Mouse (Mus musculus): ENCODE data around the gene Pdrg1. TPM values are rescaled to one million over a fixed set of nuclear protein-coding genes. Genes with fewer than 3 reads are reported as not detected.

Gene Pdrg1
- polyA plus RNA-seq, 1 experiment from 2014 or later, result 101 TPM

DNA sequence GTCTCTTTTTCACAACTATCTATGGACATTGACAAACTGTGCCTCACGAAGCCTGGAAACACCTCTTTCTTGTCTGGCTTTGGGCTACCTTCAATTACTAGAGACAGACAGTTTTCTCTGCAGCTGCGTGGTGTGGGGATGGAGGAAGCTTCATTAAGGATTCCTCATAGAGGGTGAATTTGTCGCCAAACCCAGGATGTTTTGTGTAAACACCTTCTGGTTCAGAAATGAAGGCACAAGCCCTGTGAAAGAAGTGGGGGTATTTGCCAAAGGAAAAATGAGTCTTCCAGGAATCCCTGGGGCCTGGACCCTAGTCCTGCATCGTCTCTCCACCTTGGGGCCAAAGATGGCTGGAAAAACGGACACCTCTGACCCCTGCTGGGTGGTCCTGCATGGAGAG is 1.6 kb upstream of the Pdrg1 start:
- WGBS, result 39% methylated on average over 5 of the region's 5 CpGs

GRCm38 (mm10) chr2:153015804-153016203 is 577 bp upstream of the Pdrg1 start:
- Histone ChIP-seq H3K4me2 (ENCODE audit: low read depth, low read length) (peak overlapping the region; percentile 31), H3K4me3 (ENCODE audit: low read length) (no peak overlapping the region; the same call in 1 of the 2 replicates), H3K27me3 (ENCODE audit: control insufficient read depth, insufficient read depth, low read depth, low read length) (no peaks in the 10 kb centered on the region), H3K9ac (ENCODE audit: low read length) (no peak overlapping the region), H3K4me1 (replicated peaks; ENCODE audit: control insufficient read depth, insufficient read depth, low read length) (peaks cover 8% of the 10 kb centered on the region), H3K9me3 (ENCODE audit: control insufficient read depth, low read length) (no peaks in the 10 kb centered on the region), H3K27ac (ENCODE audit: low read length) (no peak overlapping the region), H3K36me3 (ENCODE audit: control insufficient read depth, insufficient read depth, low read length) (no peaks in the 10 kb centered on the region)
- no peak for ATAC-seq (ENCODE audit: low read depth)
- WGBS, result 38% methylated on average over 8 of the region's 8 CpGs

More for the DNA sequence above, 1.6 kb upstream of the Pdrg1 start:
- H3K27me3 ChIP-seq (ENCODE audit: control insufficient read depth, insufficient read depth, low read depth, low read length), result no peaks in the 10 kb centered on the region
- H3K4me1 ChIP-seq (replicated peaks; ENCODE audit: control insufficient read depth, insufficient read depth, low read length), result peaks cover 8% of the 10 kb centered on the region
- no peak overlapping the region for H3K9ac ChIP-seq (ENCODE audit: low read length)
- no peak for ATAC-seq (ENCODE audit: low read depth)
- H3K4me2 ChIP-seq (ENCODE audit: low read depth, low read length), result no peak overlapping the region
- H3K9me3 ChIP-seq (ENCODE audit: control insufficient read depth, low read length), result no peaks in the 10 kb centered on the region
- H3K4me3 ChIP-seq (ENCODE audit: low read length), result no peak overlapping the region
- H3K27ac ChIP-seq (ENCODE audit: low read length), result no peak overlapping the region
- no peaks in the 10 kb centered on the region for H3K36me3 ChIP-seq (ENCODE audit: control insufficient read depth, insufficient read depth, low read length)

- Histone ChIP-seq H3K4me1 (replicated peaks; ENCODE audit: control insufficient read depth, insufficient read depth, low read length) (peaks cover 8% of the 10 kb centered on the region), H3K9ac (ENCODE audit: low read length) (no peak overlapping the region; the same call in 1 of the 2 replicates), H3K36me3 (ENCODE audit: control insufficient read depth, insufficient read depth, low read length) (peaks cover 12% of the 10 kb centered on the region; the same call in 1 of the 2 replicates), H3K4me2 (ENCODE audit: low read depth, low read length) (peak overlapping the region; percentile 86), H3K27me3 (ENCODE audit: control insufficient read depth, insufficient read depth, low read depth, low read length) (no peaks in the 10 kb centered on the region), H3K27ac (ENCODE audit: low read length) (no peak overlapping the region), H3K9me3 (ENCODE audit: control insufficient read depth, low read length) (no peaks in the 10 kb centered on the region), H3K4me3 (ENCODE audit: low read length) (peak overlapping the region; percentile 84)
- ATAC-seq (ENCODE audit: low read depth), result no peak
- WGBS, result 87% methylated on average over 11 of the region's 11 CpGs
Observed at GRCm38 (mm10) chr2:153013724-153014515, 1.3 kb downstream of the Pdrg1 start.

- H3K4me2 ChIP-seq (ENCODE audit: low read depth, low read length), result no peak overlapping the region
- no peak overlapping the region for H3K9ac ChIP-seq (ENCODE audit: low read length)
- no peak overlapping the region for H3K27ac ChIP-seq (ENCODE audit: low read length)
- peaks cover 5% of the 10 kb centered on the region for H3K4me1 ChIP-seq (replicated peaks; ENCODE audit: control insufficient read depth, insufficient read depth, low read length)
- H3K36me3 ChIP-seq (ENCODE audit: control insufficient read depth, insufficient read depth, low read length), result peaks cover 23% of the 10 kb centered on the region
- no peak for ATAC-seq (ENCODE audit: low read depth)
- H3K27me3 ChIP-seq (ENCODE audit: control insufficient read depth, insufficient read depth, low read depth, low read length), result no peaks in the 10 kb centered on the region
- WGBS, result 85% methylated on average over 12 of the region's 12 CpGs
- no peaks in the 10 kb centered on the region for H3K9me3 ChIP-seq (ENCODE audit: control insufficient read depth, low read length)
- no peak overlapping the region for H3K4me3 ChIP-seq (ENCODE audit: low read length)
Observed at GRCm38 (mm10) chr2:153009192-153009973, 5.8 kb downstream of the Pdrg1 start.

DNA sequence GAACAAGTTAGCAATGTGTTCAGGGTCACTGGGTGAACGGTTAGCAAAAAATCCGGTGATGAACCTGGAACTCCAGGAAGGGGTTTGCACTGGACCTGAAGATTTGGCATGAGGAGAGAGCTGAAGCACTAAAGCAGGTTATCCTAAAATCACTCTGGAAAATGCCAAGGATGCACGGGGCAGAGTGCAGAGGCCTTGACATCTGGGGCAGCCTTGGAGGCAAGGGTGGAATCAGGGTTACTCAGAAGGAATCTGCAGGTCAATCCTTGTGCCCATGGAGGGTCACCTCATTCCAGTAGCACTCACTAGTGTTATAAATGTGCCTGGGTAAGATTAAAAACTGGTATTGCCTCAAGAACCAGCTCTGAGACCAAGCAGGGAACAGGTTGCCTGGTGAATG is 9.2 kb downstream of the Pdrg1 start:
- no peak overlapping the region for H3K4me3 ChIP-seq (ENCODE audit: low read length)
- H3K4me1 ChIP-seq (replicated peaks; ENCODE audit: control insufficient read depth, insufficient read depth, low read length), result no peaks in the 10 kb centered on the region
- 82% methylated on average over 3 of the region's 3 CpGs for WGBS
- no peak for ATAC-seq (ENCODE audit: low read depth)
- peaks cover 23% of the 10 kb centered on the region for H3K36me3 ChIP-seq (ENCODE audit: control insufficient read depth, insufficient read depth, low read length)
- H3K9me3 ChIP-seq (ENCODE audit: control insufficient read depth, low read length), result no peaks in the 10 kb centered on the region
- H3K27ac ChIP-seq (ENCODE audit: low read length), result no peak overlapping the region
- H3K9ac ChIP-seq (ENCODE audit: low read length), result no peak overlapping the region
- no peaks in the 10 kb centered on the region for H3K27me3 ChIP-seq (ENCODE audit: control insufficient read depth, insufficient read depth, low read depth, low read length)
- H3K4me2 ChIP-seq (ENCODE audit: low read depth, low read length), result no peak overlapping the region

DNA sequence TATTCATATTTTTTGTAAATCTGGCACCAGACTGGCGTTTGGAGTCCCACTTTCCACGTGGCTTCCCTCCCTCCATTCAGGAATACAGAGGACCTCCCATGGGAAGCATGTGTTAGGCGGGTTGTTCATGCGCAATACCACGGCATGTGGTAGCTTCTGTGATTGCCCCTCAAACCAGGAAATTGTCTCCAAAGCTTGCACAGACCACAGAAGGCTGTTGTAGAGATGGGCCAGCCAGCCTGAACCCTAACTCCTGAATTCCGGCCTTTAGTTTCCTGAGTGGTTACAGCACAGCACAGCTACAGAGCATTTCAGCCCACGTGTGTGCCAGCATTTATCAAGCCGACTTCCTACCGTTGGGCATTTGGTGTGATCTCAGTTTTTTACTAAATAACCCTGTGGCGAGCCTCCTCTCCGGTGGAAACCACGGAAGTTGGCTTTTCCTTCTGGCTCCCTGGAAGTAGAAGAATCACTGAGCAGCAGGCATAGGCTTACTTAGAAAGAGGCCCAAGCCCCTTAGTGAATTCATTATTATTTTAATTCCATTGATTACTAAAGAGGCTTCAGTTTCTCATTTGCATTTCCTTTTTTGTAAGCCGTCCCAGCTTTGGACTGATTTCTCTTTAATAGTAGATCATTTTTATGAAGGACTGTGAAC is 11.4 kb downstream of the Pdrg1 start:
- Histone ChIP-seq H3K27ac (ENCODE audit: low read length) (no peak overlapping the region), H3K9me3 (ENCODE audit: control insufficient read depth, low read length) (no peaks in the 10 kb centered on the region), H3K27me3 (ENCODE audit: control insufficient read depth, insufficient read depth, low read depth, low read length) (no peaks in the 10 kb centered on the region), H3K36me3 (ENCODE audit: control insufficient read depth, insufficient read depth, low read length) (peaks cover 10% of the 10 kb centered on the region), H3K9ac (ENCODE audit: low read length) (no peak overlapping the region), H3K4me3 (ENCODE audit: low read length) (no peak overlapping the region), H3K4me2 (ENCODE audit: low read depth, low read length) (no peak overlapping the region), H3K4me1 (replicated peaks; ENCODE audit: control insufficient read depth, insufficient read depth, low read length) (no peaks in the 10 kb centered on the region)
- ATAC-seq (ENCODE audit: low read depth), result no peak
- WGBS, result 59% methylated on average over 13 of the region's 13 CpGs

DNA sequence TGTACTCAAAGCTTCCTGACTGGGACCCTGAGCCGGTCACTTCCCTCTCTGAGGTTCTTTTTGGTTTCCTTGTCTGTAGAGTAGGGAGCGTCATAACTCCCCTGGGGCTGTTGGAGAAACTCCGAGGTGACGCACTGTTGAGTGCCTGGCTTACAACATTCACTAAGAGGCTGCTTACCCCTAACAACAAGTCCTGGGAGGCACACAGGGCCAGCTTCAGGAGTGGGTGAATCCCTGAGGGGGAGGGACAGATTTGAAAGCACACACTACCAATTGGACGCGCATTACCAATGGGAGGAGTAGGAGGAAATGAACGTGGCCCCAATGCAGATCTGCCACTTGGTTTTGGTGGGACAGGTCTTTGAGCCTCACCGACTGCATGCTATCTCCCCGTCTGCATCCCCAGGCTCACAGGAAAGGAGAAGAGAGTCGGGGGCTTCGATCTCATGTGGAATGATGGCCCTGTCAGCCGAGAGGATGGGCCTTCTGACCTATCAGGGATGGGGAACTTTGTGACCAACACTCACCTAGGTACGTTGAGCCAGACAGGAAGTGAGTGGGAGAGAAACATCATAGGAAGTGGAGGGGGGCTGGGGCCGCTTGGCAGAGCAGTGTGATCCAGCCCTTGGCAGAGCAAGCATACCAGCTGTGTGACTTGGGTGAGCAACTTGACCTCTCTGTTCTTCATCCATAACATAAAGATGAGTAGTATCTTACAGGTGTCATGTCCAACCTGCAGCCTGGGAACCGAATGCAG is 12.6 kb downstream of the Pdrg1 start:
- Histone ChIP-seq H3K4me2 (ENCODE audit: low read depth, low read length) (no peak overlapping the region), H3K9ac (ENCODE audit: low read length) (no peak overlapping the region), H3K4me1 (replicated peaks; ENCODE audit: control insufficient read depth, insufficient read depth, low read length) (no peaks in the 10 kb centered on the region), H3K9me3 (ENCODE audit: control insufficient read depth, low read length) (no peaks in the 10 kb centered on the region), H3K36me3 (ENCODE audit: control insufficient read depth, insufficient read depth, low read length) (0 out of 2 replicates have a peak, but pooled peaks cover 2% of the 10 kb centered on the region), H3K4me3 (ENCODE audit: low read length) (no peak overlapping the region), H3K27me3 (ENCODE audit: control insufficient read depth, insufficient read depth, low read depth, low read length) (no peaks in the 10 kb centered on the region), H3K27ac (ENCODE audit: low read length) (no peak overlapping the region)
- no peak for ATAC-seq (ENCODE audit: low read depth)
- WGBS, result 68% methylated on average over 15 of the region's 15 CpGs

- Histone ChIP-seq H3K4me1 (replicated peaks; ENCODE audit: control insufficient read depth, insufficient read depth, low read length) (no peaks in the 10 kb centered on the region), H3K4me2 (ENCODE audit: low read depth, low read length) (no peak overlapping the region), H3K4me3 (ENCODE audit: low read length) (no peak overlapping the region), H3K27ac (ENCODE audit: low read length) (no peak overlapping the region), H3K36me3 (ENCODE audit: control insufficient read depth, insufficient read depth, low read length) (no peaks in the 10 kb centered on the region), H3K9ac (ENCODE audit: low read length) (no peak overlapping the region), H3K9me3 (ENCODE audit: control insufficient read depth, low read length) (no peaks in the 10 kb centered on the region), H3K27me3 (ENCODE audit: control insufficient read depth, insufficient read depth, low read depth, low read length) (no peaks in the 10 kb centered on the region)
- ATAC-seq (ENCODE audit: low read depth), result no peak
- WGBS, result 58% methylated on average over 4 of the region's 4 CpGs
Observed at GRCm38 (mm10) chr2:152997046-152997445, 18.2 kb downstream of the Pdrg1 start.

Measured in lung, embryonic 16.5 days (tissue).